Mouse (Mus musculus): Measurements from ENCODE around the gene Shb.

Shb gene

GRCm38 (mm10) chr4:45532375-45532774 is at the start of gene Shb:
Gene Shb, minus strand, starts transcription at chr4:45532470.
- DNase-seq (ENCODE audit: low spot score) = peak; percentile 72

GRCm38 (mm10) chr4:45581095-45581494 is 48.8 kb upstream of the Shb start:
- no peak for DNase-seq (ENCODE audit: low spot score)

- DNase-seq (ENCODE audit: low spot score) = no peak
Observed at GRCm38 (mm10) chr4:45578554-45579370, 46.5 kb upstream of the Shb start.

GRCm38 (mm10) chr4:45577631-45578030 is 45.4 kb upstream of the Shb start:
- no peak for DNase-seq (ENCODE audit: low spot score)

GRCm38 (mm10) chr4:45574614-45575169 is 42.4 kb upstream of the Shb start:
- DNase-seq (ENCODE audit: low spot score) = no peak

- peak; percentile 15 for DNase-seq (ENCODE audit: low spot score)
Observed at GRCm38 (mm10) chr4:45569521-45569920, 37.3 kb upstream of the Shb start.

- DNase-seq (ENCODE audit: low spot score) = no peak
Observed at GRCm38 (mm10) chr4:45558211-45558610, 25.9 kb upstream of the Shb start.

- DNase-seq (ENCODE audit: low spot score) = no peak
Observed at GRCm38 (mm10) chr4:45552571-45552970, 20.3 kb upstream of the Shb start.

- DNase-seq (ENCODE audit: low spot score) = no peak
Observed at GRCm38 (mm10) chr4:45550970-45551369, 18.7 kb upstream of the Shb start.

- peak; percentile 50 for DNase-seq (ENCODE audit: low spot score)
Observed at GRCm38 (mm10) chr4:45549514-45549913, 17.2 kb upstream of the Shb start.

GRCm38 (mm10) chr4:45545851-45546250 is 13.6 kb upstream of the Shb start:
- no peak for DNase-seq (ENCODE audit: low spot score)

GRCm38 (mm10) chr4:45543481-45544051 is 11.3 kb upstream of the Shb start:
- no peak for DNase-seq (ENCODE audit: low spot score)

- no peak for DNase-seq (ENCODE audit: low spot score)
Observed at GRCm38 (mm10) chr4:45540151-45540933, 8.1 kb upstream of the Shb start.

- DNase-seq (ENCODE audit: low spot score) = no peak
Observed at GRCm38 (mm10) chr4:45539187-45539586, 6.9 kb upstream of the Shb start.

- no peak for DNase-seq (ENCODE audit: low spot score)
Observed at GRCm38 (mm10) chr4:45533436-45533940, 1.2 kb upstream of the Shb start.

GRCm38 (mm10) chr4:45530662-45531542 is 1.4 kb downstream of the Shb start:
- peak; percentile 93 for DNase-seq (ENCODE audit: low spot score)

- peak; percentile 60 for DNase-seq (ENCODE audit: low spot score)
Observed at GRCm38 (mm10) chr4:45529986-45530597, 2.2 kb downstream of the Shb start.

GRCm38 (mm10) chr4:45529201-45529985 is 2.9 kb downstream of the Shb start:
- DNase-seq (ENCODE audit: low spot score) = no peak

- DNase-seq (ENCODE audit: low spot score) = no peak
Observed at GRCm38 (mm10) chr4:45528355-45529198, 3.7 kb downstream of the Shb start.

All from ovary, postnatal 36 days (tissue).